Mouse (Mus musculus): ENCODE measurements at regions not wholly inside any gene's neighbourhood (a gene's known extent, or its start where the extent isn't known, plus 50 kb on each side); places are given as distances from the start of the nearest gene placed in this dataset.
A peak's percentile ranks its signal among the peaks of the same experiment; 100 is the strongest.

GRCm38 (mm10) chr1:71876712-71877401, 223.9 kb upstream of the Fn1 start:
- H3K27me3 ChIP-seq (replicated peaks): no peaks in the 10 kb centered on the region
- ATAC-seq (ENCODE audit: low FRiP score, low read depth): no peak
- H3K36me3 ChIP-seq: no peaks in the 10 kb centered on the region
- H3K27ac ChIP-seq: no peak overlapping the region
- H3K4me3 ChIP-seq: no peak overlapping the region
- no peak overlapping the region for H3K4me2 ChIP-seq (replicated peaks)
- H3K9ac ChIP-seq: no peak overlapping the region
- 81% methylated on average over 9 of the region's 9 CpGs for WGBS
- no peaks in the 10 kb centered on the region for H3K9me3 ChIP-seq
- H3K4me1 ChIP-seq: no peaks in the 10 kb centered on the region

GRCm38 (mm10) chr1:71874037-71874436, 221.0 kb upstream of the Fn1 start:
- H3K4me1 ChIP-seq: no peaks in the 10 kb centered on the region
- H3K4me2 ChIP-seq (replicated peaks): no peak overlapping the region
- WGBS: 92% methylated on average over 2 of the region's 2 CpGs
- no peak overlapping the region for H3K27ac ChIP-seq
- H3K9ac ChIP-seq: no peak overlapping the region
- no peak overlapping the region for H3K4me3 ChIP-seq
- no peak for ATAC-seq (ENCODE audit: low FRiP score, low read depth)
- H3K27me3 ChIP-seq (replicated peaks): no peaks in the 10 kb centered on the region
- H3K36me3 ChIP-seq: no peaks in the 10 kb centered on the region
- no peaks in the 10 kb centered on the region for H3K9me3 ChIP-seq

- H3K4me2 ChIP-seq (replicated peaks): no peak overlapping the region
- H3K27ac ChIP-seq: no peak overlapping the region
- no peak for ATAC-seq (ENCODE audit: low FRiP score, low read depth)
- no peaks in the 10 kb centered on the region for H3K36me3 ChIP-seq
- no peaks in the 10 kb centered on the region for H3K9me3 ChIP-seq
- 62% methylated on average over 4 of the region's 4 CpGs for WGBS
- H3K4me3 ChIP-seq: no peak overlapping the region
- H3K27me3 ChIP-seq (replicated peaks): no peaks in the 10 kb centered on the region
- no peak overlapping the region for H3K9ac ChIP-seq
- no peaks in the 10 kb centered on the region for H3K4me1 ChIP-seq
Measured at GRCm38 (mm10) chr1:71865670-71866069, 212.7 kb upstream of the Fn1 start.

- WGBS: 61% methylated on average over 9 of the region's 9 CpGs
- no peaks in the 10 kb centered on the region for H3K36me3 ChIP-seq
- ATAC-seq (ENCODE audit: low FRiP score, low read depth): no peak
- H3K4me1 ChIP-seq: no peaks in the 10 kb centered on the region
- H3K27me3 ChIP-seq (replicated peaks): no peaks in the 10 kb centered on the region
- H3K9me3 ChIP-seq: no peaks in the 10 kb centered on the region
- no peak overlapping the region for H3K4me3 ChIP-seq
- no peak overlapping the region for H3K27ac ChIP-seq
- H3K9ac ChIP-seq: no peak overlapping the region
- no peak overlapping the region for H3K4me2 ChIP-seq (replicated peaks)
Measured at GRCm38 (mm10) chr1:71864749-71865148, 211.7 kb upstream of the Fn1 start.

GRCm38 (mm10) chr1:71853212-71853611, 200.2 kb upstream of the Fn1 start:
- H3K27ac ChIP-seq: no peak overlapping the region
- ATAC-seq (ENCODE audit: low FRiP score, low read depth): no peak
- no peaks in the 10 kb centered on the region for H3K9me3 ChIP-seq
- no peak overlapping the region for H3K9ac ChIP-seq
- H3K4me3 ChIP-seq: no peak overlapping the region
- H3K36me3 ChIP-seq: no peaks in the 10 kb centered on the region
- no peaks in the 10 kb centered on the region for H3K4me1 ChIP-seq
- no peak overlapping the region for H3K4me2 ChIP-seq (replicated peaks)
- WGBS: 94% methylated on average over 2 of the region's 2 CpGs
- no peaks in the 10 kb centered on the region for H3K27me3 ChIP-seq (replicated peaks)

GRCm38 (mm10) chr1:71851268-71851667, 198.3 kb upstream of the Fn1 start:
- ATAC-seq (ENCODE audit: low FRiP score, low read depth): no peak
- no peaks in the 10 kb centered on the region for H3K36me3 ChIP-seq
- WGBS: 87% methylated on average over 8 of the region's 8 CpGs
- no peaks in the 10 kb centered on the region for H3K9me3 ChIP-seq
- no peaks in the 10 kb centered on the region for H3K4me1 ChIP-seq
- H3K27ac ChIP-seq: no peak overlapping the region
- H3K4me2 ChIP-seq (replicated peaks): no peak overlapping the region
- no peaks in the 10 kb centered on the region for H3K27me3 ChIP-seq (replicated peaks)
- no peak overlapping the region for H3K9ac ChIP-seq
- H3K4me3 ChIP-seq: no peak overlapping the region

- Histone ChIP-seq H3K27me3 (replicated peaks) (no peaks in the 10 kb centered on the region), H3K9me3 (no peaks in the 10 kb centered on the region), H3K4me3 (no peak overlapping the region), H3K27ac (no peak overlapping the region), H3K9ac (no peak overlapping the region), H3K36me3 (no peaks in the 10 kb centered on the region), H3K4me2 (replicated peaks) (no peak overlapping the region), H3K4me1 (no peaks in the 10 kb centered on the region)
- no peak for ATAC-seq (ENCODE audit: low FRiP score, low read depth)
- 94% methylated on average over 5 of the region's 5 CpGs for whole genome bisulfite sequencing
Measured at GRCm38 (mm10) chr1:71848656-71849055, 195.7 kb upstream of the Fn1 start.

- H3K9me3 ChIP-seq: no peaks in the 10 kb centered on the region
- WGBS: 76% methylated on average over 16 of the region's 16 CpGs
- no peak overlapping the region for H3K27ac ChIP-seq
- no peak overlapping the region for H3K9ac ChIP-seq
- no peak overlapping the region for H3K4me3 ChIP-seq
- no peaks in the 10 kb centered on the region for H3K36me3 ChIP-seq
- no peak overlapping the region for H3K4me2 ChIP-seq (replicated peaks)
- no peaks in the 10 kb centered on the region for H3K4me1 ChIP-seq
- ATAC-seq (ENCODE audit: low FRiP score, low read depth): no peak
- H3K27me3 ChIP-seq (replicated peaks): no peaks in the 10 kb centered on the region
Measured at GRCm38 (mm10) chr1:71844938-71845685, 192.1 kb upstream of the Fn1 start.

- Histone ChIP-seq H3K27me3 (replicated peaks) (no peaks in the 10 kb centered on the region), H3K9me3 (no peaks in the 10 kb centered on the region), H3K4me1 (0 out of 2 replicates have a peak, but pooled peaks cover 4% of the 10 kb centered on the region), H3K9ac (no peak overlapping the region), H3K4me2 (replicated peaks) (peak overlapping the region; percentile 43), H3K36me3 (no peaks in the 10 kb centered on the region), H3K27ac (no peak overlapping the region), H3K4me3 (no peak overlapping the region)
- whole genome bisulfite sequencing: 22% methylated on average over 12 of the region's 12 CpGs
- peak; percentile 78 for ATAC-seq (ENCODE audit: low FRiP score, low read depth)
Measured at GRCm38 (mm10) chr1:71837764-71838163, 184.8 kb upstream of the Fn1 start.

- 81% methylated on average over 20 of the region's 20 CpGs for WGBS
- no peaks in the 10 kb centered on the region for H3K27me3 ChIP-seq (replicated peaks)
- 0 out of 2 replicates have a peak, but pooled peaks cover 4% of the 10 kb centered on the region for H3K4me1 ChIP-seq
- no peak overlapping the region for H3K4me3 ChIP-seq
- no peaks in the 10 kb centered on the region for H3K36me3 ChIP-seq
- no peak for ATAC-seq (ENCODE audit: low FRiP score, low read depth)
- no peaks in the 10 kb centered on the region for H3K9me3 ChIP-seq
- H3K4me2 ChIP-seq (replicated peaks): no peak overlapping the region
- no peak overlapping the region for H3K9ac ChIP-seq
- H3K27ac ChIP-seq: no peak overlapping the region
Measured at GRCm38 (mm10) chr1:71837039-71837648, 184.1 kb upstream of the Fn1 start.

- Histone ChIP-seq H3K4me2 (replicated peaks) (no peak overlapping the region), H3K27ac (no peak overlapping the region), H3K4me3 (no peak overlapping the region), H3K27me3 (replicated peaks) (no peaks in the 10 kb centered on the region), H3K9me3 (no peaks in the 10 kb centered on the region), H3K9ac (no peak overlapping the region), H3K36me3 (no peaks in the 10 kb centered on the region), H3K4me1 (no peaks in the 10 kb centered on the region)
- ATAC-seq (ENCODE audit: low FRiP score, low read depth): no peak
- WGBS: 90% methylated on average over 6 of the region's 6 CpGs
Measured at GRCm38 (mm10) chr1:71830379-71830778, 177.4 kb upstream of the Fn1 start.

GRCm38 (mm10) chr1:71824410-71824809, 171.4 kb upstream of the Fn1 start:
- H3K4me1 ChIP-seq: no peaks in the 10 kb centered on the region
- H3K9ac ChIP-seq: no peak overlapping the region
- no peaks in the 10 kb centered on the region for H3K36me3 ChIP-seq
- H3K4me2 ChIP-seq (replicated peaks): no peak overlapping the region
- no peak for ATAC-seq (ENCODE audit: low FRiP score, low read depth)
- WGBS: 80% methylated on average over 5 of the region's 5 CpGs
- no peaks in the 10 kb centered on the region for H3K27me3 ChIP-seq (replicated peaks)
- no peak overlapping the region for H3K4me3 ChIP-seq
- H3K27ac ChIP-seq: no peak overlapping the region
- no peaks in the 10 kb centered on the region for H3K9me3 ChIP-seq

All from neural tube, embryonic 12.5 days (tissue).